Comparison of ENCODE assay signal across 8 mouse cellular contexts in genomic region chr5:24416222-24416736, GRCm38 (mm10). TPM values are rescaled to one million over a fixed set of nuclear protein-coding genes. Genes with fewer than 3 reads are reported as not detected.
DNase-seq lines count a peak whose midpoint lies in the region; ATAC-seq lines count a peak whose summit lies in the region.

No protein-coding gene starts in this region.

- no peaks in the 10 kb centered on the region for H3K36me3 ChIP-seq in intestine, embryonic 15.5 days
- peaks cover 45% of the 10 kb centered on the region for H3K36me3 ChIP-seq in megakaryocyte, embryonic 14.5 days (replicated peaks; ENCODE audit: low read length)

- ATAC-seq in granulocyte monocyte progenitor cell, adult 5-6 weeks (replicated peaks; ENCODE audit: poor library complexity, severe bottlenecking) = peak; percentile 85
- peak; percentile 72 for ATAC-seq in intestine, embryonic 15.5 days

- peak overlapping the region; percentile 25; the same call in 1 of the 2 replicates for H3K4me2 ChIP-seq in intestine, embryonic 15.5 days (replicated peaks)

- 3% methylated on average over 21 of the region's 21 CpGs for WGBS in intestine, embryonic 15.5 days

- H3K4me3 ChIP-seq in intestine, embryonic 15.5 days (replicated peaks) = no peak overlapping the region
- H3K4me3 ChIP-seq in megakaryocyte, embryonic 14.5 days (replicated peaks) = peak overlapping the region; percentile 77

- no peak overlapping the region for H3K27ac ChIP-seq in intestine, embryonic 15.5 days

- no peaks in the 10 kb centered on the region for H3K27me3 ChIP-seq in intestine, embryonic 15.5 days (replicated peaks)
- H3K27me3 ChIP-seq in megakaryocyte, embryonic 14.5 days (replicated peaks) = peaks cover 67% of the 10 kb centered on the region

- H3K9ac ChIP-seq in intestine, embryonic 15.5 days = no peak overlapping the region

- no peaks in the 10 kb centered on the region for H3K9me3 ChIP-seq in intestine, embryonic 15.5 days
- no peaks in the 10 kb centered on the region for H3K9me3 ChIP-seq in megakaryocyte, embryonic 14.5 days

- peak; percentile 45 for DNase-seq in 3134 (ENCODE audit: extremely low read depth, insufficient read length, low spot score)
- peak; percentile 68 to 93 for DNase-seq in adrenal gland, adult (ENCODE audit: inconsistent age in 2 of 2, low spot score in 1 of 2)
- DNase-seq in embryo, embryonic 10.5 days (ENCODE audit: low spot score) = peak; percentile 84
- peak; percentile 78 to 87 for DNase-seq in left cerebral cortex, postnatal 14 days (ENCODE audit: low spot score in 2 of 2)
- DNase-seq in right cerebral cortex, postnatal 10 days (ENCODE audit: low spot score in 2 of 2) = peak; percentile 74 to 80

- H3K4me1 ChIP-seq in intestine, embryonic 15.5 days (replicated peaks) = peaks cover 14% of the 10 kb centered on the region
- H3K4me1 ChIP-seq in megakaryocyte, embryonic 14.5 days = peaks cover 60% of the 10 kb centered on the region

- intact Hi-C loops in left cerebral cortex, postnatal 14 days (cut with DNase I) = loop anchor here (1.0 kb wide), 1 partner anchor 54 kb away; no protein-coding TSS in a partner anchor

RNA-seq across cellular contexts. Expression of gene Asic3, which starts 3.1 kb away (rescaled TPM):
- total RNA-seq in granulocyte monocyte progenitor cell, adult 5-6 weeks (2014; fragmentation: Nextera tagmentation) = not detected in 2 replicates
- total RNA-seq in granulocyte monocyte progenitor cell, adult 5-6 weeks (2017) = not detected in 2 replicates
- polyA plus RNA-seq in intestine, embryonic 15.5 days (2015; fragmentation: Nextera tagmentation; extraction: Ambion mirVana) = 0.14 TPM in 1 of 2 replicates, not detected in the other
- not detected for total RNA-seq in left cerebral cortex, postnatal 14 days (2021)
- not detected in 2 replicates for polyA plus RNA-seq in megakaryocyte, embryonic 14.5 days (2012; ENCODE audit: insufficient read depth, low replicate concordance)

RNA-seq across cellular contexts. Expression of gene Cdk5, which starts 7.1 kb away (rescaled TPM):
- 24.4 and 36.9 TPM in 2 replicates for total RNA-seq in granulocyte monocyte progenitor cell, adult 5-6 weeks (2014; fragmentation: Nextera tagmentation)
- total RNA-seq in granulocyte monocyte progenitor cell, adult 5-6 weeks (2017) = 20.7 and 22.4 TPM in 2 replicates
- 35.5 and 38.3 TPM in 2 replicates for polyA plus RNA-seq in intestine, embryonic 15.5 days (2015; fragmentation: Nextera tagmentation; extraction: Ambion mirVana)
- 100 to 1,000 TPM; 138 to 149 TPM for total RNA-seq in left cerebral cortex, postnatal 14 days (2021)
- polyA plus RNA-seq in megakaryocyte, embryonic 14.5 days (2012; ENCODE audit: insufficient read depth, low replicate concordance) = 6.0 and 14.5 TPM in 2 replicates

RNA-seq across cellular contexts. Expression of gene Slc4a2, which starts 7.4 kb away (rescaled TPM):
- total RNA-seq in granulocyte monocyte progenitor cell, adult 5-6 weeks (2014; fragmentation: Nextera tagmentation) = 20.9 and 28.9 TPM in 2 replicates
- 13.5 and 29.3 TPM in 2 replicates for total RNA-seq in granulocyte monocyte progenitor cell, adult 5-6 weeks (2017)
- 41.1 and 46.9 TPM in 2 replicates for polyA plus RNA-seq in intestine, embryonic 15.5 days (2015; fragmentation: Nextera tagmentation; extraction: Ambion mirVana)
- 10 to 100 TPM; 26.8 to 31.9 TPM for total RNA-seq in left cerebral cortex, postnatal 14 days (2021)
- polyA plus RNA-seq in megakaryocyte, embryonic 14.5 days (2012; ENCODE audit: insufficient read depth, low replicate concordance) = 14.7 and 31.0 TPM in 2 replicates

RNA-seq across cellular contexts. Expression of gene Abcb8, which starts 22.8 kb away (rescaled TPM):
- 17.6 and 56.8 TPM in 2 replicates for total RNA-seq in granulocyte monocyte progenitor cell, adult 5-6 weeks (2014; fragmentation: Nextera tagmentation)
- total RNA-seq in granulocyte monocyte progenitor cell, adult 5-6 weeks (2017) = 14.4 and 23.9 TPM in 2 replicates
- 66.2 and 79.0 TPM in 2 replicates for polyA plus RNA-seq in intestine, embryonic 15.5 days (2015; fragmentation: Nextera tagmentation; extraction: Ambion mirVana)
- 10 to 100 TPM; 46.7 to 51.4 TPM for total RNA-seq in left cerebral cortex, postnatal 14 days (2021)
- polyA plus RNA-seq in megakaryocyte, embryonic 14.5 days (2012; ENCODE audit: insufficient read depth, low replicate concordance) = 10.6 and 45.2 TPM in 2 replicates

RNA-seq across cellular contexts. Expression of gene Atg9b, which starts 24.3 kb away (rescaled TPM):
- total RNA-seq in granulocyte monocyte progenitor cell, adult 5-6 weeks (2014; fragmentation: Nextera tagmentation) = 1.8 and 4.0 TPM in 2 replicates
- total RNA-seq in granulocyte monocyte progenitor cell, adult 5-6 weeks (2017) = 4.0 and 5.3 TPM in 2 replicates
- 1.6 and 2.4 TPM in 2 replicates for polyA plus RNA-seq in intestine, embryonic 15.5 days (2015; fragmentation: Nextera tagmentation; extraction: Ambion mirVana)
- 1 to 10 TPM; 2.1 to 3.4 TPM for total RNA-seq in left cerebral cortex, postnatal 14 days (2021)
- polyA plus RNA-seq in megakaryocyte, embryonic 14.5 days (2012; ENCODE audit: insufficient read depth, low replicate concordance) = 1.8 and 4.2 TPM in 2 replicates
